Mouse (Mus musculus) heart, embryonic 11.5 days (tissue): ENCODE results near the gene Esrrb. TPM values are rescaled to one million over a fixed set of nuclear protein-coding genes. Genes with fewer than 3 reads are reported as not detected.
A peak's percentile ranks its signal among the peaks of the same experiment; 100 is the strongest.

ENCODE experiments used
- ATAC-seq: fragments of 200-750 bp; cut with Nextera tagmentation; replicated peaks from 2 replicates; pipeline ENCODE4 v1.8.0; 2017; ENCODE audit warnings: moderate library complexity; ENCODE audit not compliant: insufficient number of reproducible peaks, low FRiP score, low TSS enrichment
- H3K27ac ChIP-seq: fragments of 300-500 bp; sonication (generic); 2 replicates; pipeline ENCODE4 v1.5.1; 2014; ENCODE audit warnings: mild to moderate bottlenecking, low read depth, low read length
- H3K27me3 ChIP-seq: fragments of 300-500 bp; sonication (generic); 2 replicates; pipeline ENCODE4 v1.6.1; 2014; ENCODE audit warnings: mild to moderate bottlenecking, low read length, mixed read lengths; ENCODE audit not compliant: control insufficient read depth, insufficient read depth
- H3K36me3 ChIP-seq: fragments of 300-500 bp; sonication (generic); 2 replicates; pipeline ENCODE4 v1.6.1; 2014; ENCODE audit warnings: mild to moderate bottlenecking, low read length, moderate library complexity, mixed read lengths; ENCODE audit not compliant: control insufficient read depth, insufficient read depth
- H3K4me1 ChIP-seq: fragments of 300-500 bp; sonication (generic); 2 replicates; pipeline ENCODE4 v1.6.1; 2014; ENCODE audit warnings: low read length; ENCODE audit not compliant: control insufficient read depth, insufficient read depth
- H3K4me2 ChIP-seq: fragments of 300-500 bp; sonication (generic); 2 replicates; pipeline ENCODE4 v1.6.1; 2014; ENCODE audit warnings: mild to moderate bottlenecking, moderate library complexity
- H3K4me3 ChIP-seq: fragments of 300-500 bp; sonication (generic); 2 replicates; pipeline ENCODE4 v1.5.1; 2014; ENCODE audit warnings: low read depth, low read length
- H3K9ac ChIP-seq: fragments of 300-500 bp; sonication (generic); 2 replicates; pipeline ENCODE4 v1.6.1; 2014; ENCODE audit warnings: mild to moderate bottlenecking, low read depth, low read length, moderate library complexity
- H3K9me3 ChIP-seq: fragments of 300-500 bp; sonication (generic); replicated peaks from 2 replicates; pipeline ENCODE4 v1.6.1; 2016; ENCODE audit warnings: low read length; ENCODE audit not compliant: control insufficient read depth
- WGBS: fragments of 180-500 bp; shearing (Covaris S2); extraction: QIAGEN DNeasy Blood & Tissue Kit; methylation state at CpG from one replicate; pipeline ENCODE4 v1.1.7; 2014; ENCODE audit not compliant: insufficient replicate concordance; 5-methylcytosine and 5-hydroxymethylcytosine counted together
- polyA plus RNA-seq: library from polyadenylated mRNA; unstranded; fragments of >200 nt; fragmentation: Nextera tagmentation; extraction: Ambion mirVana; gene quantifications from 2 replicates; pipeline ENCODE4 v1.2.1, GENCODE M21; 2014

The Esrrb gene
- polyA plus RNA-seq, 1 experiment from 2014 or later = 1.6 TPM

GRCm38 (mm10) chr12:86538711-86539110, 177.8 kb downstream of the Esrrb start:
- H3K27me3 ChIP-seq = no peaks in the 10 kb centered on the region
- no peak for ATAC-seq
- H3K4me3 ChIP-seq = no peak overlapping the region
- no peaks in the 10 kb centered on the region for H3K4me1 ChIP-seq
- 44% methylated on average over 4 of the region's 4 CpGs for WGBS
- no peak overlapping the region for H3K27ac ChIP-seq
- no peaks in the 10 kb centered on the region for H3K36me3 ChIP-seq
- H3K9ac ChIP-seq = no peak overlapping the region
- H3K9me3 ChIP-seq = no peaks in the 10 kb centered on the region
- H3K4me2 ChIP-seq = no peak overlapping the region

GRCm38 (mm10) chr12:86539511-86539910, 178.6 kb downstream of the Esrrb start:
- ATAC-seq = no peak

GRCm38 (mm10) chr12:86547808-86548207, 186.9 kb downstream of the Esrrb start:
- H3K4me2 ChIP-seq = no peak overlapping the region
- no peaks in the 10 kb centered on the region for H3K4me1 ChIP-seq
- 18% methylated on average over 8 of the region's 8 CpGs for WGBS
- no peaks in the 10 kb centered on the region for H3K36me3 ChIP-seq
- no peak overlapping the region for H3K4me3 ChIP-seq
- H3K27me3 ChIP-seq = 0 out of 2 replicates have a peak, but pooled peaks cover 2% of the 10 kb centered on the region
- H3K27ac ChIP-seq = no peak overlapping the region
- ATAC-seq = no peak
- H3K9ac ChIP-seq = no peak overlapping the region
- H3K9me3 ChIP-seq = no peaks in the 10 kb centered on the region

More at GRCm38 (mm10) chr12:86539511-86539910, 178.6 kb downstream of the Esrrb start:
- no peak overlapping the region for H3K4me3 ChIP-seq
- no peaks in the 10 kb centered on the region for H3K36me3 ChIP-seq
- H3K4me2 ChIP-seq = no peak overlapping the region
- H3K27me3 ChIP-seq = no peaks in the 10 kb centered on the region
- H3K27ac ChIP-seq = no peak overlapping the region
- no peak overlapping the region for H3K9ac ChIP-seq
- H3K9me3 ChIP-seq = no peaks in the 10 kb centered on the region
- no peaks in the 10 kb centered on the region for H3K4me1 ChIP-seq
- WGBS = 74% methylated on average over 4 of the region's 4 CpGs

- Histone ChIP-seq H3K9ac (no peak overlapping the region), H3K4me2 (no peak overlapping the region), H3K36me3 (no peaks in the 10 kb centered on the region), H3K27ac (no peak overlapping the region), H3K9me3 (no peaks in the 10 kb centered on the region), H3K27me3 (0 out of 2 replicates have a peak, but pooled peaks cover 2% of the 10 kb centered on the region), H3K4me1 (no peaks in the 10 kb centered on the region), H3K4me3 (no peak overlapping the region)
- no peak for ATAC-seq
- 59% methylated on average over 10 of the region's 10 CpGs for WGBS
Measured at GRCm38 (mm10) chr12:86553037-86553436, 192.1 kb downstream of the Esrrb start.

GRCm38 (mm10) chr12:86556796-86557517, 196.0 kb downstream of the Esrrb start:
- H3K4me2 ChIP-seq = no peak overlapping the region
- WGBS = 29% methylated on average over 10 of the region's 10 CpGs
- no peaks in the 10 kb centered on the region; the same call in 1 of the 2 replicates for H3K9me3 ChIP-seq
- no peaks in the 10 kb centered on the region for H3K27me3 ChIP-seq
- 0 out of 2 replicates have a peak, but pooled peaks have one; percentile 22 for ATAC-seq
- H3K36me3 ChIP-seq = no peaks in the 10 kb centered on the region
- no peak overlapping the region for H3K4me3 ChIP-seq
- H3K9ac ChIP-seq = no peak overlapping the region
- no peak overlapping the region for H3K27ac ChIP-seq
- no peaks in the 10 kb centered on the region for H3K4me1 ChIP-seq

GRCm38 (mm10) chr12:86558889-86559288, 198.0 kb downstream of the Esrrb start:
- Histone ChIP-seq H3K9ac (no peak overlapping the region), H3K27ac (no peak overlapping the region), H3K4me2 (no peak overlapping the region), H3K4me3 (no peak overlapping the region), H3K36me3 (no peaks in the 10 kb centered on the region), H3K9me3 (no peaks in the 10 kb centered on the region; the same call in 1 of the 2 replicates), H3K27me3 (no peaks in the 10 kb centered on the region), H3K4me1 (no peaks in the 10 kb centered on the region)
- 84% methylated on average over 9 of the region's 9 CpGs for WGBS
- ATAC-seq = no peak

- Histone ChIP-seq H3K9me3 (no peaks in the 10 kb centered on the region; the same call in 1 of the 2 replicates), H3K4me3 (no peak overlapping the region), H3K4me1 (no peaks in the 10 kb centered on the region), H3K36me3 (no peaks in the 10 kb centered on the region), H3K4me2 (no peak overlapping the region), H3K27me3 (no peaks in the 10 kb centered on the region), H3K27ac (no peak overlapping the region), H3K9ac (no peak overlapping the region)
- no peak for ATAC-seq
- 48% methylated on average over 3 of the region's 3 CpGs for WGBS
Measured at GRCm38 (mm10) chr12:86562705-86563104, 201.8 kb downstream of the Esrrb start.

- Histone ChIP-seq H3K36me3 (no peaks in the 10 kb centered on the region), H3K4me3 (no peak overlapping the region), H3K9me3 (no peaks in the 10 kb centered on the region), H3K4me1 (no peaks in the 10 kb centered on the region), H3K4me2 (no peak overlapping the region), H3K27ac (no peak overlapping the region), H3K27me3 (no peaks in the 10 kb centered on the region), H3K9ac (no peak overlapping the region)
- 71% methylated on average over 5 of the region's 5 CpGs for WGBS
- ATAC-seq = no peak
Measured at GRCm38 (mm10) chr12:86565996-86566395, 205.1 kb downstream of the Esrrb start.
